Mouse (Mus musculus): ENCODE measurements at regions not wholly inside any gene's neighbourhood (a gene's known extent, or its start where the extent isn't known, plus 50 kb on each side); places are given as distances from the start of the nearest gene placed in this dataset.

- TF ChIP-seq CTCF (IDR thresholded peaks at IDR 0.05; ENCODE audit: low read depth) (no peak), EP300 (optimal IDR thresholded peaks at IDR 0.05) (no peak)
Measured at GRCm38 (mm10) chr13:5962947-5963346, 101.7 kb downstream of the Klf6 start.
